Mouse (Mus musculus) lung, embryonic 14.5 days (tissue): Measurements from ENCODE around the gene Pds5a. TPM values are rescaled to one million over a fixed set of nuclear protein-coding genes. Genes with fewer than 3 reads are reported as not detected.

ENCODE experiments used
- ATAC-seq: fragments of 200-750 bp; cut with Nextera tagmentation; 2 replicates; pipeline ENCODE4 v1.8.0; 2017; ENCODE audit warnings: mild to moderate bottlenecking, moderate TSS enrichment, moderate library complexity; ENCODE audit not compliant: insufficient read depth
- DNase-seq: peaks from one replicate; pipeline ENCODE4 v3.0.0-alpha.2; 2015
- H3K27ac ChIP-seq: fragments of 300-500 bp; sonication (generic); 2 replicates; pipeline ENCODE4 v1.5.1; 2014; ENCODE audit warnings: low read depth, mild to moderate bottlenecking, moderate library complexity
- H3K27me3 ChIP-seq: fragments of 300-500 bp; sonication (generic); 2 replicates; pipeline ENCODE4 v1.6.1; 2014; ENCODE audit warnings: low read length, control low read depth; ENCODE audit not compliant: insufficient read depth
- H3K36me3 ChIP-seq: fragments of 300-500 bp; sonication (generic); 2 replicates; pipeline ENCODE4 v1.6.1; 2014; ENCODE audit warnings: control low read depth; ENCODE audit not compliant: insufficient read depth
- H3K4me1 ChIP-seq: fragments of 300-500 bp; sonication (generic); 2 replicates; pipeline ENCODE4 v1.6.1; 2014; ENCODE audit warnings: antibody characterized with exemption, control low read depth; ENCODE audit not compliant: insufficient read depth
- H3K4me2 ChIP-seq: fragments of 300-500 bp; sonication (generic); 2 replicates; pipeline ENCODE4 v1.6.1; 2014; ENCODE audit warnings: mild to moderate bottlenecking
- H3K4me3 ChIP-seq: fragments of 300-500 bp; sonication (generic); 2 replicates; pipeline ENCODE4 v1.5.1; 2014; ENCODE audit warnings: low read depth, low read length
- H3K9ac ChIP-seq: fragments of 300-500 bp; sonication (generic); 2 replicates; pipeline ENCODE4 v1.6.1; 2014
- H3K9me3 ChIP-seq: fragments of 300-500 bp; sonication (generic); 2 replicates; pipeline ENCODE4 v1.6.1; 2016; ENCODE audit warnings: low read depth, low read length, control low read depth
- CTCF ChIP-seq: IDR thresholded peaks from 2 replicates; pipeline ENCODE4 v1.5.1; 2016; ENCODE audit warnings: antibody characterized with exemption, low read depth
- WGBS: fragments of 180-500 bp; shearing (Covaris S2); extraction: QIAGEN DNeasy Blood & Tissue Kit; methylation state at CpG from one replicate; pipeline ENCODE4 v1.1.7; 2014; 5-methylcytosine and 5-hydroxymethylcytosine counted together
- polyA plus RNA-seq: library from polyadenylated mRNA; unstranded; fragments of >200 nt; fragmentation: Nextera tagmentation; extraction: Ambion mirVana; gene quantifications from 2 replicates; pipeline ENCODE4 v1.2.1, GENCODE M21; 2014

The Pds5a gene
- 107 and 113 TPM in 2 replicates for polyA plus RNA-seq

DNA sequence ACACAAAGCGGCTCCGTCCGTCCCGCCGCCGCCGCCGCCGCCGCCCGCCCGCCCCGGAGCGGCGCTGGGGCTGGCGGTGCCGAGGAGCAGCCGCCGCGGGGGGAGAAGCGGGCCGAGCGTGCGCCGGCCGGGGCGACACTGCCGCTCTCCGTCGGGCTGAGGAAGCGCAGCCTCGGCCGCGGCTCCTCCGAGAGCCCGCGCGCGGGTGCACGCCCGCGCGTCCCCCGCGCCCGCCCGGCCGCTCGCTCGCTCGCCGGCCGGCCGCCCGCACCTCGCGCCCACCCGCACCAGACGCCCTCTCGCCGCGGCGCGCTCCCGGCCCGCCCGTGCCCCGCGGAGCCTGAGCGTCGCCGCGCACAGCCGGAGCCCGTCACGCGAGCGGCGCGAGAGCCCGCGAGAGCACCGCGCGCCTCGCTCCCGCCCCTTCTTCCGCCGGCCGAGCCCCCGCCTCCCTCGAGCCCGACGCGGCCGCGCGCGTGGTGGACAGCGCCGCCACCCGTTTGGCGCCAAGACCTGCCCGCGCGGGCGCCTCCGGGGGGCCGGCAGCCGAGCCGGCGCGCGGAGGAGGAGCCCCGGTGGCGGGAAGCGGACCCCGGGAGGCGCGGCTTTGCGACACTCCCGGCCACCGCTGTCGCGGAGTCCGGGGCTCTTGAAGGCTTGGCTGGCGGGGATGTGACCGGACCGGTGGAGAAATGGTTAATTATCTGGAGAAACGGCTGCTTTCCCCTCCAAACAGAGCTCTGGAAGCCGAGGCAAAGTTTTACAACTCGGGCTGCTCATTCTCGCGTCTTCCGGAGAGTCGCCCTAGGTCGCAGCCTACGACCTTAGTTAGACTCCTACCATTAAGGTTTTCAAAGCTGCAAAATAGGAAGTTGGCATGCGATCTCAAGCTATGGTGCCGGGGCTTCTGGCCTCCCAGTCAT lies at the start of gene Pds5a:
TSS of gene Pds5a (minus strand) at position 438 of the 923 bp plus-strand sequence.
- WGBS = under 1% methylated on average over 96 of the region's 140 CpGs
- ATAC-seq (peak; percentile 93), DNase-seq (peak; percentile 96)
- H3K4me1 ChIP-seq = peaks cover 4% of the 10 kb centered on the region; the same call in 1 of the 2 replicates
- H3K9ac ChIP-seq = peak within 1 kb of the TSS; percentile 99
- H3K9me3 ChIP-seq = no peaks in the 10 kb centered on the region
- H3K4me3 ChIP-seq = peak within 1 kb of the TSS; percentile 99
- TF ChIP-seq CTCF = peak; percentile 24; the same call in 1 of the 2 replicates
- H3K27ac ChIP-seq = peak within 1 kb of the TSS; percentile 98
- no peaks in the 10 kb centered on the region for H3K27me3 ChIP-seq
- peaks cover 28% of the 10 kb centered on the region for H3K36me3 ChIP-seq
- H3K4me2 ChIP-seq = peak within 1 kb of the TSS; percentile 79

DNA sequence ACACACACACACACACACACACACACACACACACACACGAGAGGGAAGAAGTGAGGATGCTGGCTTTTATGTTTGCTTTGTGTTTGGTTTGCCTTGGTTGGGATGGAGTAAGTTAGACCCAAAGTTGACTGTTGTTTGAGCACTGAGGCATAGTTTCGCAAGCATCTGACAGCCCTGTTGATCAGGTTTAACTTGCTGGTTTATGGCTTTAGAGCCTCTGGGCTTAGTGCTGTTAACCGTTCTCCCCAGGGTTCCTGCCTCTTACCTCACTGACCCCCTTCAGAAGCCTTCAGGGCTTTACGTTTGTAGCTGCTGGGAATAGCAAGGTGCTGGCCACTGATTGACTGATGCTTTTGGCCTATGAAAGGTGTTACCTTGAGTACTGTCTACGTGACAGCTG lies 48.8 kb upstream of the Pds5a start:
- Histone ChIP-seq H3K9me3 (no peaks in the 10 kb centered on the region), H3K4me3 (no peak overlapping the region), H3K27me3 (no peaks in the 10 kb centered on the region), H3K4me2 (no peak overlapping the region), H3K9ac (no peak overlapping the region), H3K4me1 (no peaks in the 10 kb centered on the region), H3K27ac (no peak overlapping the region), H3K36me3 (no peaks in the 10 kb centered on the region)
- DNase-seq (no peak), ATAC-seq (no peak)
- TF ChIP-seq CTCF = no peak
- WGBS = 67% methylated on average over 5 of the region's 5 CpGs

DNA sequence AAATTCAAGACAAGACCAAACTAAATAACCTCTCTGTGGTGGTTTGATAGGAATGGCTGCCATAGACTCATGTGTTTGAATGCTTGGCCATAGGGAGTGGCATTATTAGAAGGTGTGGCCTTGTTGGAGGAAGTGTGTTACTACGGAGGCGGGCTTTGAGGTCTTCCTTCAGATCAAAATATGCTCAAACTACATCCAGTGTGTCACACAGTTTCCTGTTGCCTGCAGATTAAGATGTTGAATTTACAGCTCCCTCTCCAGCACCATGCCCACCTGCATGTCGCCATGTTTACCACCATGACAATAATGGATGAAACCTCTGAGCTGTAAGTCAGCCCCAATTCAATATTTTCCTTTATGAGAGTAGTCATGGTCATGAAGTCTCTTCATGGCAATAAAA lies 41.3 kb upstream of the Pds5a start:
- H3K27ac ChIP-seq = no peak overlapping the region
- ATAC-seq = no peak

DNA sequence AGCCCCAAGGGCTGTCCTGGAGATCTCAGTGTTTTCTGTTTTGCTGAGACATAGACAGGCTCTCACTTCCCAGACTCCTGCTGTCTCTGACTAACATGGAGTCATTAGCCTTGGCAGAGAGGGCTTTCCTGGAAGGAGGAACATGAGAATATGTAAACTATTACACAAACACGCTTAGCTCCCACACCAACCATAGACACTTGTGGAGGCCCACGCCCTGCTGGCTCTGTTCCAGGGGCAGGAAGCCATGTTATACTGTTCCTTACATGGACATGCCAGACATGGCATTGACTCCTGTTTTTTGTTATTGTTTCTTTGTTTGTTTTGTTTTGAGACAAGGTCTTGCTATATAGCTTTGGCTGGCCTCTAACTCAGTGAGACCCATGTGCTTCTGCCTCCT lies 37.5 kb upstream of the Pds5a start:
- H3K9ac ChIP-seq = no peak overlapping the region
- DNase-seq (no peak), ATAC-seq (no peak)
- H3K4me3 ChIP-seq = no peak overlapping the region
- 69% methylated on average over 2 of the region's 2 CpGs for WGBS
- H3K36me3 ChIP-seq = no peaks in the 10 kb centered on the region
- H3K27ac ChIP-seq = no peak overlapping the region
- H3K4me2 ChIP-seq = no peak overlapping the region
- no peaks in the 10 kb centered on the region for H3K27me3 ChIP-seq
- no peak for TF ChIP-seq CTCF
- H3K4me1 ChIP-seq = 0 out of 2 replicates have a peak, but pooled peaks cover 4% of the 10 kb centered on the region
- no peaks in the 10 kb centered on the region for H3K9me3 ChIP-seq

More for the DNA sequence above, 41.3 kb upstream of the Pds5a start:
- Histone ChIP-seq H3K4me1 (no peaks in the 10 kb centered on the region), H3K27me3 (no peaks in the 10 kb centered on the region), H3K4me2 (no peak overlapping the region), H3K36me3 (no peaks in the 10 kb centered on the region), H3K9ac (no peak overlapping the region), H3K4me3 (no peak overlapping the region), H3K9me3 (no peaks in the 10 kb centered on the region)
- WGBS = 92% methylated on average over 3 of the region's 3 CpGs
- TF ChIP-seq CTCF = no peak
- no peak for DNase-seq

DNA sequence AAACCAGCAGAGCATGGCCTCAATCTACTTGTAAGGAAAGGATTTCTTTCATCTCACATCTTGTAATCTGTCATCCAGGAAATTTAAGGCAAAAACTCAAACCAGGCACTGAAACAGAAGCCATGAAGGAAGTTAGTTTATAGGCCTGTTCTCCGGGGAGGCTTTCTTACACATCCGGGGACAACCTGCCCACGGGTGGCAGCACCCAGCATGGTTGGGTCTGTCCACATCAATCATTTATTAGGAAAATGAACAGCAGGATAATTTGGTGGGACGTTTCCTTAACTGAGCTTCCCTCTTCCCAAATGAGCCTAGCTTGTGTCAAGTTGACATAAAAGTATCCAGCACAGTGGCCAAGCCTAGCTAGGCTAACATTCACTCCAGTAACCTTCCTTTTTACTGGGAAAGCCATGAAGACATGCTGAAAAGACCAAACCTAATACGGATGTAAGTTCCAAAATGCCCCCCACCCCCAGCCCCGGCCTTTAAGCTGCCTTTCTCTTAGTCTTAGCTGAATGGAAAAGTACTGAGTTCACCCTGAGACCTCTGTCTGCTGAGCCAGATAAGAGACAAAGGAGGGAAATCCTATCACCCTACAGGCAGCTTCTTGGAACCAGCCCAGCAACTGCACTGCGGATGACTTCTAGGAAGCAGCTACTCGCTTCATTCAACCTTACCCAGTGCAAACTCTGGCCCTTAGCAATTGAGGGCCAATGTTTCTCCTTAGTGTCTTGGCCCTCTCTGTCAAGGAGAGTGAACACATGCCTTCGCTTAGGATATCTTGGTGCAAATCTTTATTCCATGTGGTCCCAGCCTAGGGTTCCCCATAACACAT lies 33.3 kb upstream of the Pds5a start:
- Histone ChIP-seq H3K4me1 (0 out of 2 replicates have a peak, but pooled peaks cover 4% of the 10 kb centered on the region), H3K27ac (0 out of 2 replicates have a peak overlapping the region, but pooled peaks have one; percentile 2), H3K9me3 (no peaks in the 10 kb centered on the region), H3K27me3 (no peaks in the 10 kb centered on the region), H3K36me3 (no peaks in the 10 kb centered on the region), H3K4me2 (no peak overlapping the region), H3K4me3 (no peak overlapping the region), H3K9ac (no peak overlapping the region)
- ATAC-seq (peak; percentile 84), DNase-seq (peak; percentile 78)
- no peak for TF ChIP-seq CTCF
- 42% methylated on average over 9 of the region's 9 CpGs for WGBS

DNA sequence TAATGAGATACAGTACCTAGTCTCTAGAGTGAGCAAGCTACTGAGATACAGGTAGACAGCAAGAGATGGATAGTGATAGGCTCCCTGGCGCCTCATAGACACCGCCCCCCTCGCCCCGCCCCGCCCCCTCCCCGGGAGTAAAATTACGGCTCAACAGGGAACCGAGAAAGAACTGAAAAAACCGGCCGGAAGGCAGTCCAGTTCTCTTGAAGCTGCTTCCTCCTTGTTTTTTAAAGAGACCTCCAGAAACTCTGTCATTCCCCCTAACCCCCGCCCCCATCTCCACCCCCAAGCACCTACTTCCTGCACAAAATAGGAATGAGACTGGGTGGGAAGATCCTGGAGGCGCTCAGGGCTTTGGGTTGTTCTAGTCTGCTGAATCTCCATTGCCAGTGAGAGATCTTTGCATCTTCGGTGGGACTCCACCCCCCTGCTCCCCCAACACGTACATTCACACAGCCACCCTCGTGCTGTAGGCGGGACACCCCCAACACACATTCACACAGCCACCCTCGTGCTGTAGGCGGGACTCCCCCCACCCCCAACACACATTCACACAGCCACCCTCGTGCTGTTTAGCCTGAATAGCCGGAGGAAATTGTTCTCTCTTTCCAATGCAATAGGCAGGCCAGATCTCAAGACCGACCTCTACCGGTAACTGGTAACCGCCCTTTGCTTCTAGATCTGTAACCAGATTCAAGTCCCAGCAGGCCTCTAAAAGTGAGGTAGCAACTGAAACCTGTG lies 26.4 kb upstream of the Pds5a start:
- Histone ChIP-seq H3K4me1 (no peaks in the 10 kb centered on the region), H3K36me3 (no peaks in the 10 kb centered on the region), H3K4me3 (peak overlapping the region; percentile 38), H3K27me3 (no peaks in the 10 kb centered on the region), H3K4me2 (peak overlapping the region; percentile 76), H3K9me3 (no peaks in the 10 kb centered on the region), H3K27ac (peak overlapping the region; percentile 95), H3K9ac (peak overlapping the region; percentile 59)
- under 1% methylated on average over 23 of the region's 23 CpGs for WGBS
- DNase-seq (peak; percentile 84), ATAC-seq (peak; percentile 90)
- peak; percentile 56 for TF ChIP-seq CTCF
